Mouse (Mus musculus) intestine, embryonic 14.5 days (tissue): Measurements from ENCODE around the gene Ephx1. TPM values are rescaled to one million over a fixed set of nuclear protein-coding genes. Genes with fewer than 3 reads are reported as not detected.
"Not testable (repeated sequence)": the region's sequence is repeated elsewhere in the genome, so short reads cannot be mapped to it uniquely, and the experiment has no call there.

ENCODE experiments used
- ATAC-seq: fragments of 200-750 bp; cut with Nextera tagmentation; replicated peaks from 2 replicates; pipeline ENCODE4 v1.8.0; 2017; ENCODE audit warnings: low read depth, moderate number of reproducible peaks, moderate TSS enrichment, moderate library complexity; ENCODE audit not compliant: low FRiP score, low TSS enrichment
- DNase-seq: peaks from one replicate; pipeline ENCODE4 v3.0.0-alpha.2; 2018; ENCODE audit warnings: low spot score
- H3K27ac ChIP-seq: fragments of 300-500 bp; sonication (generic); 2 replicates; pipeline ENCODE4 v1.5.1; 2014; ENCODE audit warnings: low read depth, mild to moderate bottlenecking, control low read depth
- H3K27me3 ChIP-seq: fragments of 300-500 bp; sonication (generic); replicated peaks from 2 replicates; pipeline ENCODE4 v1.6.1; 2014; ENCODE audit warnings: low read length, control low read depth; ENCODE audit not compliant: control insufficient read depth, insufficient read depth
- H3K36me3 ChIP-seq: fragments of 300-500 bp; sonication (generic); 2 replicates; pipeline ENCODE4 v1.6.1; 2014; ENCODE audit warnings: low read length, control low read depth; ENCODE audit not compliant: control insufficient read depth, insufficient read depth
- H3K4me1 ChIP-seq: fragments of 300-500 bp; sonication (generic); replicated peaks from 2 replicates; pipeline ENCODE4 v1.6.1; 2014; ENCODE audit warnings: low read length, control low read depth, mixed read lengths; ENCODE audit not compliant: control insufficient read depth, insufficient read depth
- H3K4me2 ChIP-seq: fragments of 300-500 bp; sonication (generic); 2 replicates; pipeline ENCODE4 v1.6.1; 2014; ENCODE audit warnings: low read length
- H3K4me3 ChIP-seq: fragments of 300-500 bp; sonication (generic); 2 replicates; pipeline ENCODE4 v1.5.1; 2014; ENCODE audit warnings: low read depth, low read length, control low read depth, mixed read lengths
- H3K9ac ChIP-seq: fragments of 300-500 bp; sonication (generic); 2 replicates; pipeline ENCODE4 v1.6.1; 2014; ENCODE audit warnings: mild to moderate bottlenecking, low read length
- H3K9me3 ChIP-seq: fragments of 300-500 bp; sonication (generic); 2 replicates; pipeline ENCODE4 v1.6.1; 2016; ENCODE audit warnings: low read length, control low read depth; ENCODE audit not compliant: control insufficient read depth
- WGBS: fragments of 180-500 bp; shearing (Covaris S2); extraction: QIAGEN DNeasy Blood & Tissue Kit; methylation state at CpG from one replicate; pipeline ENCODE4 v1.1.7; 2014; 5-methylcytosine and 5-hydroxymethylcytosine counted together
- polyA plus RNA-seq: library from polyadenylated mRNA; unstranded; fragments of >200 nt; fragmentation: Nextera tagmentation; extraction: Ambion mirVana; gene quantifications from 2 replicates; pipeline ENCODE4 v1.2.1, GENCODE M21; 2014

Gene Ephx1
- polyA plus RNA-seq, 1 experiment from 2014 or later, result 1.9 TPM

DNA sequence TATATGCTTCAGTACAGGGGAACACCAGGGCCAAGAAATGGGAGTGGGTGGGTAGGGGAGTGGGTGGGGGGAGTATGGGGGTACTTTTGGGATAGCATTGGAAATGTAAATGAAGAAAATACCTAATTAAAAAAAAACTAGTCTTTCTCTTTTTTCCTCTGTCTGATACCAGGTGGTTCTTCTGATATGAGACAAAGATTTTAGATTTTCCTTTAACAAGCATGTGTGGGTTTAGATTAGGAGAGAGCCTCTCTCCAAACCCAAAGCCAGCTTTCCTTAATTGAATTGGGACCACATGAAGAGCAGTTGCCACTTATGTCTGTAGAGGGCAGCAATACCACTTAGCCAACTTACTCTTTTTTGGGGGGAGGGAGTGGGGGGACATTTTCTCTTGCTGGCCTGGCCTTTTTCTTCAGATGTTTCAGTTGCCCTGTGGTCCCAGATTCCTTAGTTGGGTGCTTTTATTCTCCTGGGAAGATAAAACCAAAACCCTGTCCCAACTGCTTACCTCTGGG, 28.7 kb upstream of the Ephx1 start:
- ATAC-seq (no peak), DNase-seq (no peak)
- H3K4me2 ChIP-seq, result no peak overlapping the region
- no peak overlapping the region for H3K4me3 ChIP-seq
- no peaks in the 10 kb centered on the region for H3K36me3 ChIP-seq
- H3K4me1 ChIP-seq, result no peaks in the 10 kb centered on the region
- no peak overlapping the region for H3K27ac ChIP-seq
- H3K9ac ChIP-seq, result no peak overlapping the region
- no peaks in the 10 kb centered on the region for H3K9me3 ChIP-seq
- H3K27me3 ChIP-seq, result no peaks in the 10 kb centered on the region

DNA sequence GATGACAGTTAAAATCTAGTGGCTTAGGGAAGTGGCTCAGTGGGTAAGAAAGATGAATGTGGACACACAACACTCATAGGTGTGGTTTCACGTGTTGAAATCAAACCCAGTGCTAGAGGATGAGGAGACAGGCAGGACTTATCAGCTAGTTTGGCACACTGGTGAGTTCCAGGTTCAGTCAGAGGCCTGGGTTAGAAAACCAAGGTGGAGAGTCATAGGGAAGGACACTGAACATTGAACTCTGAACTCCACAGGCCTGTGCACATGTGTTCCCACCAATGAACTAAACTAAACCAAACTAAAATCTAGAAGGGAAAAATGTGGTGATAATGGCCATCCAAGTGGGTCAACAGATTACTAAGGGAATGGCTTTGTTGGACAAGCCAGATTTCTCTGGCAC, 26.8 kb upstream of the Ephx1 start:
- no peak for ATAC-seq
- Histone ChIP-seq H3K9me3 (no peaks in the 10 kb centered on the region), H3K4me3 (no peak overlapping the region), H3K9ac (no peak overlapping the region), H3K4me2 (no peak overlapping the region), H3K27ac (no peak overlapping the region), H3K4me1 (no peaks in the 10 kb centered on the region), H3K36me3 (no peaks in the 10 kb centered on the region), H3K27me3 (no peaks in the 10 kb centered on the region)
- WGBS, result 66% methylated on average over 1 of the region's 1 CpGs
- no peak for DNase-seq

DNA sequence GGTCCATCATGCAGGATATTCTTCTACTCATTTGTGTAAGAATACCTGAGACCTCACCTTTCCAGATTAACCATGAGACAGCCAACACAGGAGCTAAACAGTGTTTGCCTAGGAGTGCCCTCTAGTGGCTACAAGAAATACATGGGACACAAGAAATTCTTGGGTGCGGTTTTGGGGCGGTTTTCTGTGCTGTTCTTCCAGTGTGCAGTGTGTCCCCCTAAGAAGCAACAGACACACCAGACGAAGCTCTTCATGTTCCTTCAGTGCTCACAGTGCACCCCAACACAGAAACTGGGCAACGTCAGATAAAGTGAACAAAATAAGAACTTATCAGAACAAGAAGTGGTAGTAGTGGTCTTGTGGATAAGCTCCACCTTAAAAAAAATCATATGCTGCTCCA, 18.9 kb upstream of the Ephx1 start:
- Histone ChIP-seq H3K9ac (no peak overlapping the region), H3K4me1 (no peaks in the 10 kb centered on the region), H3K27me3 (no peaks in the 10 kb centered on the region), H3K4me3 (no peak overlapping the region), H3K9me3 (no peaks in the 10 kb centered on the region), H3K27ac (no peak overlapping the region), H3K36me3 (no peaks in the 10 kb centered on the region), H3K4me2 (no peak overlapping the region)
- ATAC-seq, result no peak
- WGBS, result 16% methylated on average over 4 of the region's 4 CpGs
- peak; percentile 65 for DNase-seq

DNA sequence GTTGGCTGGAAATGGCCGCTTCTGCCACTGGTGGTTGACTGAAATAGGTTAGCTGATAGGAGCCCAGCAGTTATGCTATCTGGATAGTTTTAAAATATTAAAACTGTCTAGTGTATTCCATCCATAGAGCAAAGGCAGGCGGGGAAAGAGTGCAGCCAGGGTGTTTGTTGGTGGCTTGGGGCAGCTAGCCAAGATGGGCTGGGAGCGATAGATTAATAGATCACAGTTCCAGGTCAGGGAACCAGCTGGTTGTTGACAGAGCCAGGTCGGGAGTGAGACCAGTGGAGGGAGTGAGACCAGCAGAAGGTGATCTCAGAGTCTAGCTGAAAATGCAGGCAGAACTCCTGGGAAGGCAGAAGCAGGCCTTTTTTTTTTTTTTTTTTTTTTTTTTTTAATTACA, 16.9 kb upstream of the Ephx1 start:
- DNase-seq (no peak), ATAC-seq (no peak)
- H3K4me2 ChIP-seq, result no peak overlapping the region
- no peaks in the 10 kb centered on the region for H3K27me3 ChIP-seq
- 69% methylated on average over 4 of the region's 4 CpGs for WGBS
- no peak overlapping the region for H3K4me3 ChIP-seq
- H3K4me1 ChIP-seq, result no peaks in the 10 kb centered on the region
- no peaks in the 10 kb centered on the region for H3K36me3 ChIP-seq
- no peak overlapping the region for H3K27ac ChIP-seq
- H3K9me3 ChIP-seq, result no peaks in the 10 kb centered on the region
- H3K9ac ChIP-seq, result no peak overlapping the region

DNA sequence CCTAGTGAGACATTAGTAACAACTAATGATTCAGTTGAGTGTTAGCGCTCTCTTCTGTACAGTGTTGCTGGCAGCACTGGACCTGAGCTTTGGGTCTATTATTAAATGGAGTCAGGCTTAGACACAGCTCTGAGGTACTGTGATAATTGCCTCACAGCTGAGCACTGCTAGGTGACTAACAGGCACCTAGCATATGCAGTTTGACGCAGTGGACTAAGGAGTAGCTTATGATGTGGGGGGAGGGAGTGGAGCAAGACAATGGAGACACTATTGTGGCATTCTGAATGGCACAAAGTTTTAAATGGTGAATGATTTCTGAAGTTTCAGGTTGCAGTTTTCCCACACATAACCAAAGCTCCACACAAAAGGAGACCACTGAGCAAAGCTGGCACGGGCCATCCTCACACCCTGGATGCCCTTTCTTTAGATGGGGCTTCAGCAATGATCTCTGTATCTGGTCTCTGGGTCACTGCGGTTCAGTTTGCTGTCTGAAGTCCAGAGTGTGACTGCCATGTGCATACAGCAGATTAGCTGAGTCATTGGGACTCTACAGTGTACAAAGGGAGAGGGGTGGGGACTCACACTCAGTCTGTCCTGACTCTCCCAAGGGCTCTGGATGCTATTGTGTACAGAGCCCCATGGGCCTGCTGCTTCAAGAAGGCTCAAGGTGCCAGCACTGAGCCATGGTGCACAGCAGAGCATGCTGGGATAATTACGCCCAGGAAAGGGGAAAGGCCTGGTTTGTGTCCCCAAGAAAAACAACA, 14.5 kb upstream of the Ephx1 start:
- H3K27me3 ChIP-seq, H3K9me3 ChIP-seq, H3K4me3 ChIP-seq, ATAC-seq, H3K27ac ChIP-seq, H3K4me2 ChIP-seq, H3K9ac ChIP-seq, H3K36me3 ChIP-seq, DNase-seq, H3K4me1 ChIP-seq: not testable (repeated sequence)
- 96% methylated on average over 5 of the region's 5 CpGs for WGBS

DNA sequence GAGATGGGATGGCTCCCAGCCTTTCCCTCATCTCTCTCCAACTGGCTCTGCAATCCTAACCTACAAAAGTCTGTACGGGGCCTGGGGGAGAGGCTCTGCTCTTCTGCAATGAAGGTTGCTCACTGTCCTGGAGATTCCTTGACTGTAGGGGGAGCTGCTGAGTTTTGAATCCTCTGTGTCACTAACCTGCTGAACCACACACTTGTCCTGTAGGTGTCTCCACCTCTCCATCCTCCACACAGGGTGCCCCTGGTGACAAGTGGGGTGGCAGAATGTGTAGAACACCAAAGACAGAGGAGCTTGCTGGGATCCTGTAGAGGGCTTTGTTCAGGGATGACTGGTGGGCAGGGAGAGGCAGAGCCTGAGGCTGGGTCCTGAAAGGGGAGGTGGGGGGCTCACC, 1.6 kb upstream of the Ephx1 start:
- H3K36me3 ChIP-seq, result no peaks in the 10 kb centered on the region
- H3K27me3 ChIP-seq, result no peaks in the 10 kb centered on the region
- H3K9ac ChIP-seq, result no peak overlapping the region
- DNase-seq (peak; percentile 54), ATAC-seq (no peak)
- no peak overlapping the region for H3K4me3 ChIP-seq
- no peaks in the 10 kb centered on the region for H3K9me3 ChIP-seq
- H3K4me1 ChIP-seq, result no peaks in the 10 kb centered on the region
- no peak overlapping the region for H3K27ac ChIP-seq
- H3K4me2 ChIP-seq, result no peak overlapping the region
- whole genome bisulfite sequencing, result 12% methylated on average over 1 of the region's 1 CpGs

DNA sequence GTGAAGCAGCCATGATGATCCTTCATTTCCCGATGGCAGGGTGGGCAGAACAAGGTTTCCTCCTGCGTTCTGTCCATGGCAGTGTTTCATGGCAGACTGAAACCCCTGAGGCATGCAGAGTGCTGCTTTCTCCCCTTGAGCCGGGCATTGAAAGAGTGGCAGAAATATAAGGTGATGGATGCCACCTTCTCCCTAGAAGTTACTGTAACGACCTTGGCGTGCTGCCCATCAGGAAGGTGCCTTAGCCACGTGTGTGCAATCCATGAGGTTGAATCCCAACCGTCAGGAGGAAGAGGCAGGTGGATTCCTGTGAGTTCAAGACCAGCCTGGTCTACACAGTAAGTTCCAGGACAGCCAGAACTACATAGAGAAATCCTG, 773 bp upstream of the Ephx1 start:
- Histone ChIP-seq H3K9me3 (no peaks in the 10 kb centered on the region), H3K9ac (no peak overlapping the region), H3K4me2 (no peak overlapping the region), H3K36me3 (no peaks in the 10 kb centered on the region), H3K27me3 (no peaks in the 10 kb centered on the region), H3K4me3 (no peak overlapping the region), H3K4me1 (peaks cover under 1% of the 10 kb centered on the region; the same call in 1 of the 2 replicates), H3K27ac (no peak overlapping the region)
- ATAC-seq, result no peak
- WGBS, result 67% methylated on average over 7 of the region's 7 CpGs
- DNase-seq, result peak; percentile 33

DNA sequence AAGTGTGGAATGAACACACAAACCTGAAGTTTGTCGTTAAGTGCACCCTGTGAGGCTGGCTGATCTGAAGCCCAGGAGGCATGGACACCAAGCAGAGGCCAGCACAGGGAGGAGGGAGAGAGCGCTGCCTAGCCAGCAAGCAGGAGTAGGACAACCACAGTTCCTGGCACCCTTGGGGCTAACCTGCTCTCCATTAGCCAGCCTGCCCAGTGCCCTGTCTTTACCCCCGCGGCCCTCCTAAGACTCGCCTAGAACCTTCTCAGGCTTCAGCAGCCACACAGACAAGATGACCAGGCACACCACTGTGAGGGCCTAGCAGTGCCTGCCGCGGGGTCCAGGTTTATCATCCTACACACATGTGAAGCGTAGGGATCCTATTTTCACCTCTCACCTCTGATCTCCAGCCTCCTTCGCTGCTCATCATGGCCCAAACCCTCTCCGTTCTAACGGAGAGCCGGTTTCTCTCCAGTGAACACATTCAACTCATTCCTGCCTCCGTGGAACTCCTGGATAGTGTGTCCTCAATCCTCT, 2.7 kb downstream of the Ephx1 start:
- DNase-seq (peak; percentile 49), ATAC-seq (no peak)
- Histone ChIP-seq H3K9ac (no peak overlapping the region), H3K4me3 (no peak overlapping the region), H3K27ac (no peak overlapping the region), H3K27me3 (no peaks in the 10 kb centered on the region), H3K36me3 (no peaks in the 10 kb centered on the region), H3K4me2 (no peak overlapping the region), H3K4me1 (peaks cover 2% of the 10 kb centered on the region; the same call in 1 of the 2 replicates), H3K9me3 (no peaks in the 10 kb centered on the region)
- 76% methylated on average over 13 of the region's 13 CpGs for WGBS
